Mouse (Mus musculus) embryonic fibroblast, embryonic 13.5 days (primary cell): Measurements from ENCODE around the gene Hepacam. TPM values are rescaled to one million over a fixed set of nuclear protein-coding genes. Genes with fewer than 3 reads are reported as not detected.

Experiments
- H3K27ac ChIP-seq: 2 replicates; pipeline ENCODE4 v1.5.1; 2012; ENCODE audit warnings: low read length, control low read depth, inconsistent platforms; ENCODE audit not compliant: insufficient read depth
- H3K4me1 ChIP-seq: 2 replicates; pipeline ENCODE4 v1.6.1; 2011; ENCODE audit warnings: low read length; ENCODE audit not compliant: control insufficient read depth, insufficient read depth
- H3K4me3 ChIP-seq: 2 replicates; pipeline ENCODE4 v1.5.1; 2011; ENCODE audit warnings: mild to moderate bottlenecking, control low read depth, low read length; ENCODE audit not compliant: insufficient read depth
- CTCF ChIP-seq: IDR thresholded peaks from 2 replicates; pipeline ENCODE4 v1.5.1; 2011; ENCODE audit warnings: mild to moderate bottlenecking, control low read depth, low read length, moderate library complexity, borderline replicate concordance; ENCODE audit not compliant: insufficient read depth
- POLR2A ChIP-seq: IDR thresholded peaks from 2 replicates; pipeline ENCODE4 v1.6.1; 2011; ENCODE audit warnings: low read depth, mild to moderate bottlenecking, control low read depth, low read length, moderate library complexity
- polyA plus RNA-seq: library from polyadenylated mRNA; stranded (reverse); fragments of >200 nt; gene quantifications from 2 replicates; pipeline ENCODE4 v1.2.4, GENCODE M21; 2011; ENCODE audit warnings: low read depth; ENCODE audit not compliant: missing spikeins, insufficient read length

Gene Hepacam
- 0.44 TPM in 1 of 2 replicates, not detected in the other for polyA plus RNA-seq

DNA sequence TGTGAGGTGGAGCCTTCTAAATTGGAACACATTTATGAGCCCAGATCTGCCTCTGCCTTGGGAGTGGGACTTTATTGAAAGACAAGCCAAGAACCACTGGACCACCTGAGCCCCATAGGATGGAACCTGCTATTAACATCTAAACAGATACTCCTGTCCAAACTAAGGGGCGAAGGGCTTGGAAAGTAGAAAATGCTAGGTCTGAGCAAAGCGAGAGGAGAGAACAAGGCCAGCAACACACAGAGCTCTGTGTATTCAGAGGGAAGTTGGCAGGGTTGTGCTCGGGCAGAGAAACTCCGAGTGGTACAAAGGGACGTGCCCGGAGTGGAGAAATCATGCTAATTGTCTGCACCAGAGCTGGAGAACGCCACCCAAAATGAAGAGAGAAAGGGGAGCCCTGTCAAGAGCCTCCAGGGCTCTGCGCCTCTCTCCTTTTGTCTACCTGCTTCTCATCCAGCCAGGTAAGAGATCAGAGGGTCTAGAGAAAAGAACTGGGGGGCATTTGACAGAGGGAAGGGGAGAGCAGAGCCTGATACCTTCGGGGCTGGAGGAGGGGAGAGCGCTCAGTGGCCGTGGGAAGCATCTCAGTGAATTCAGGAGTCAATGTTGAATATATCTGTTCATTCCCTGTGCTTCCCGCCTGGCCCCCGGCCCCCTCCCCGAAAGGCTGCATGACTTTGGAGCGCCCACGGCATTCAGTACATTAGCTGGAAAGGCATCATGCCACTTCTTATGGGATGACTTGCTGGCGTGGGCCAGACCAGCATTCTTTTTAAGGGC lies at the start of gene Hepacam:
TSS of gene Hepacam (plus strand) at position 51 of the 780 bp plus-strand sequence.
- Histone ChIP-seq H3K4me3 (no peak within 1 kb of the TSS), H3K27ac (no peak within 1 kb of the TSS), H3K4me1 (peaks cover 2% of the 10 kb centered on the region; the same call in 1 of the 2 replicates)
- TF ChIP-seq POLR2A (no peak), CTCF (no peak)

GRCm38 (mm10) chr9:37329456-37329855 lies 37.7 kb upstream of the Hepacam start:
- TF ChIP-seq CTCF (no peak), POLR2A (no peak)
- Histone ChIP-seq H3K4me1 (no peaks in the 10 kb centered on the region), H3K4me3 (no peak overlapping the region), H3K27ac (no peak overlapping the region)

DNA sequence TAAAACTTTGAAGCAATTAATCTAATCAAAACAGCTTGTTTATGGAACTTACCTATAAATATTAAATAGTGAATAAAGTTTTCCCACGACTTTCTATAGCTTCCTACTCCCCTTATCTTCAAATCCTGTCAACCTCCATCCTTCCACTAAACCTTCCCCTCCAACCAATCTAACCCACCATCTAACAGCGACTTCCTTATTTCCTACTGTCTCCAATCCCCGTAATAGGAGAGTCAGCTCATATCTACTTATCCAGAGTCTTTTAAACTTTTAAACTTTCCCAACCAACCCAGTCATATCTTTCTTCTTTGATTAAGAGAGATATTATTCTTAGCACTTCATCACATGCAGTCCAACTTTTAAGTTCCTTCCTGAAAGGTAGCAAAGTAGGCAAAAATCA lies 21.7 kb upstream of the Hepacam start:
- no peak overlapping the region for H3K4me3 ChIP-seq
- TF ChIP-seq CTCF (no peak), POLR2A (no peak)
- no peak overlapping the region for H3K27ac ChIP-seq
- H3K4me1 ChIP-seq, result no peaks in the 10 kb centered on the region

- no peaks in the 10 kb centered on the region for H3K4me1 ChIP-seq
Observed at GRCm38 (mm10) chr9:37347184-37347987, 19.8 kb upstream of the Hepacam start.

DNA sequence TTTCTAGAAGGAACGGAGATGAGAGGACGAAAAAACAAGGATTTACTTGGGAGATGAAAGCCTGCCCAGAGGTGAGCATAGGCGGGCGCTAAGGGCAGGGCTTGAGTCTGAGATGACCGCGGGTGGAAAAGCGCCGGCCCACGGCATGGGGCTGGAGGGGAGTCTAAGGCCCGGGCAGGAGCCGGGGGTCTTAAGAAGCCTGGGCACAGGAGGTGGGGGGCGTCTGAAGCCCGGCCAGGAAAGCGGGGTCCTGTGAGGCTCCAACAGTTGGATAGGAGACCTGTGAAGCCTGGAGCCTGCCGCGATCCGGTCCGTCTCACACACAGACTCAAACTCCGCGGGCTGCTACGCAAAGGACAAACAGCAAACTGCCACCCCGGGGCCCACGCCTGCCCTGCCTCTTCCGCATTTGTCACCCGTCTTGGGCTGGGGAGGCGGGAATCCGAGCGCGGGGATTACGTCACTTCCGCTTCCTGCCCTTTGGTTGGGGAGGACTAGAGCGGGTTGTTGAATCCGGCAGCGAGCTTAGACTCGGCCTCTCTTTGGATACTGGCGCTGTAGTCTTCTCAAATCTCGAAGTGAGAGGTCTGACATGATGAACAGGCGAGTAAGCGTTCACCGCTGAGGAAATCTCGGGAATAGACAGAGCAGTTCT lies 19.0 kb upstream of the Hepacam start, which contains the start of gene Ccdc15:
TSS of gene Ccdc15 (minus strand) at position 445 of the 655 bp plus-strand sequence.
- peak; percentile 91 for TF ChIP-seq POLR2A
- no peak for TF ChIP-seq CTCF
- H3K27ac ChIP-seq, result peak within 1 kb of the TSS; percentile 51; the same call in 1 of the 2 replicates
- H3K4me1 ChIP-seq, result no peaks in the 10 kb centered on the region
- H3K4me3 ChIP-seq, result peak within 1 kb of the TSS; percentile 72

More at GRCm38 (mm10) chr9:37347184-37347987, 19.8 kb upstream of the Hepacam start:
- TF ChIP-seq CTCF (no peak), POLR2A (no peak; the same call in 1 of the 2 replicates)
- H3K27ac ChIP-seq, result no peak overlapping the region; the same call in 1 of the 2 replicates
- H3K4me3 ChIP-seq, result peak overlapping the region; percentile 61

GRCm38 (mm10) chr9:37349050-37349449 lies 18.1 kb upstream of the Hepacam start:
- TF ChIP-seq POLR2A, result no peak
- TF ChIP-seq CTCF, result no peak
- Histone ChIP-seq H3K4me1 (no peaks in the 10 kb centered on the region), H3K4me3 (peak overlapping the region; percentile 72), H3K27ac (no peak overlapping the region)

DNA sequence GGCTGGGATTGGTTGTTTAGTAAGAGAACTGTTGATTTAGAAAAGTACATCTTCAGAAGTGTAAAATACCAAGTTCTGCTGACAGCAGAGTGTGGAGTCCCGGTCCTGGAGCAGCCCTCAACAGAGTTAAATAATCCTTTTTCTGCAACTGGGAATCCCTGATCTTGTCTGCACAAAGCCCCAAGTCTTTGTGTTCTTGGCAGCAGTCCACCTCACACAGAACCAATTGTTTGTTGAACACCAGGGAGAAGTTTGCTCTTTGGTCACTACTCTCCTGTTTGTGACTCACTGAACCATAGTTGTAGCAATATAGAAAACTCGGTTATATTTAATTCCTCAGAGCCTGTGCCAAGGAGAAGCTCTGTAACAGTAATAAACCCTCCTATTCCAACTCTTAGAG lies 15.9 kb upstream of the Hepacam start:
- Histone ChIP-seq H3K4me3 (no peak overlapping the region), H3K4me1 (no peaks in the 10 kb centered on the region), H3K27ac (no peak overlapping the region)
- TF ChIP-seq CTCF, result no peak
- TF ChIP-seq POLR2A, result no peak

- no peak overlapping the region for H3K4me3 ChIP-seq
- TF ChIP-seq POLR2A (no peak), CTCF (no peak)
- H3K4me1 ChIP-seq, result no peaks in the 10 kb centered on the region
- no peak overlapping the region for H3K27ac ChIP-seq
Observed at GRCm38 (mm10) chr9:37354485-37354884, 12.7 kb upstream of the Hepacam start.

GRCm38 (mm10) chr9:37358713-37359330 lies 8.3 kb upstream of the Hepacam start:
- TF ChIP-seq POLR2A (no peak), CTCF (no peak)
- no peak overlapping the region for H3K4me3 ChIP-seq
- H3K4me1 ChIP-seq, result no peaks in the 10 kb centered on the region
- H3K27ac ChIP-seq, result no peak overlapping the region
